Mouse (Mus musculus) heart, adult 11 months (tissue): ENCODE measurements around the gene Tagln2.

Experiments used
- DNase-seq: peaks from one replicate; pipeline ENCODE4 v3.0.0; 2022

The Tagln2 gene

DNA sequence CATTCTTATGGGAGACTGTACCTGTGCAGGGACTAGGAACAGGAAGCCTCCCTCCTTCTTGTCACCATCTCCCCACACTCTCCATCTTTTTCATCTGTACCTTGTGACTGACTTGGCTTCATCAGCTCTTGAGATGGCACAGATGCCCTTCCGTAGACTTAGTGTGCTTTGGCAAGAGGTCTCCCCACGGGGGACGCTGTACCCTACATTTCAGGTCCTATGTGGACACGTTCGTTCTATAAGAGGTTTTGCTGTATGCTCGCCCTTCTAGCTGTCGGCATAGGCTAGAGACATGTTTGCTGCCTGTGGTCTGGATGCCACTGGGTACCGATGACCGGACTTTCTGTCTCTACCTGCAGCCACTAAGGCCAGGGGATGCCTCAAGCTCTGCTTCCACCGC is 27.6 kb downstream of the Tagln2 start:
- peak; percentile 93 for DNase-seq

DNA sequence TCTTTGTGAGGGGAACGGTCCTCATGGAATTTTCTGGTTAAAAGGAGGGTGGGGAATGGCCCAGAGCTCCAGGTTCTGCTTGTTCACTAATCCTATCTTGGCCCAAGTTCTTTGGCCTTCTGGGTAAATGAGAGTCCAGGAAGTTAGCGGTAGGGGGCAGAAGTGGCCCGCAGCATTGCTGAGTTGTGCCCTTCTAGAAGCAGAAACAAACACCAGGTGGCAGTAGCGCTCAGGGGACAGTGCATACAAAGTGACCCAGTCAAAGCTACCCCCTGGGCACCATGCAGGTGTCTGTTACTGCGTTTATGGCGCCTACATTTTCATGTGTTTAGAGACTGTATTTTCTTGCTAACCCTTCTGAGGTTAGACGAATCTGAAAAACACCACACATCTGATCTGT is 28.9 kb downstream of the Tagln2 start:
- DNase-seq = peak; percentile 98

DNA sequence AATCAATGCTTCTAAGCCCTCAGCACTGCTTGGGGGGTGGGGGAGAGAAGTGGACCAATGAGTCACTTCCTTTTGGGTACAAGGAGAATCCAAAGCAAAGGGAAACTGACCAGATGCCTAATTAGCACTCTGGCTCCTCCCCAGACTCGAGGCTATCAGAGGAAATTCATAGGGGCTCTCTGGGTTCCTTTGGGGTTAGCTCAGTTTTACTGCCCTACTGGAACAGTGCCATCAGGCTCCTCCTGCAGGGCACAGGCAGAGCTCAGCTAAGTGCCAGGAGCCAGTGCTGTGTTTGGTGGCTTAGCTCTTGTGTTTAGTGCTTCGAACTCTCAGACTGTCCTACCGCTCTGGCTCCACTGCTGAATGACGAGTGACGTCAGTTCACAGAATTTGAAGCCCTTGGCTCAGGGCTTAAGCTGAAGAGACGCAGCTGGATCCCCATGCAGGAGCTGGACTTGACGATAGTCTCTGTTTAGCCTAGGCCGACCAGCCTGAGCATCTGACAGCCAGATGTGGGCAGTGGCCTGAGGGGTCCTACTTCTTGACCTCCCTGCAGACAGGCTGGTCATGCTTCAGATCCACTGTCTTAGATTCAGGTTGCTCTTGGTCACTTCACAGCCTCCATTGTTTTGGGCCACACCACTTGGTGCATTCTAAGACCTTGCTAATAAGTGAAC is 30.8 kb downstream of the Tagln2 start:
- DNase-seq = peak; percentile 92

DNA sequence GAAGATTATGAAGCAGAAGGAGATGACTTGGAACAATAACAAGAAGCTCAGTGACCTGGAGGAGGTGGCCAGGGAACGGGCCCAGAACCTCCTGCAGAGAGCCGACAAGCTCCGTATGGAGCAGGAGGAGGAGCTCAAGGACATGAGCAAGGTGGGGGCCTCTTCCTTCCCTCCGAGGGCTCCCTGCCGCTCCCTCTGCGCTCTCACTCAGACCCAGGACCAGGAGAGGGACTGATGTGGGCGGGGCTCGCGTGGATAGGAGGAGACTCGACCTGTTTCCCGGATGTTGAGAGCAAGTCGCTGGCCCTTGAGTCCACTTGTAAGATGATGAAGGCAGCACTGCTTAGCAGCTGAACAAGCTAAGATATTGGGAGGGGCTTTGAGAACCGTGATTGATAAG is 32.7 kb downstream of the Tagln2 start:
- DNase-seq = peak; percentile 96

DNA sequence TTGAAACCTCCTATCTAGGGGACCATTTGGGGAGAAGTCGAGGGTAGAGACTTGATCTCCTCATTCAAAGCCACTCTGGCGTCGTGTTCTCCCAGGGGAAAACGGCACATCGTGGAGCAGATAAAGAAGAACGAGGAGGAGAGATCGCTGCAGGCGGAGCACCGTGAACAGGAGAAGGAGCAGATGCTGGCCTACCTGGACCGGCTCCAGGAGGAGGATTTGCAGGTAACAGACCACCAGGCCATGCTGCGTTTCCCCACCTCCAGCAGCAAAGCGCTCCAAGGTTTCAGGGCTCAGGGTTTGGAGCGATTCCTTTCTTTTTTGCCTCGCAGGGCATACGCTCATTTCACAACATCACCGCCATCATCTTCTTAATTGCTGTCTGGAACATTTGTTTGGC is 35.3 kb downstream of the Tagln2 start:
- DNase-seq = no peak

DNA sequence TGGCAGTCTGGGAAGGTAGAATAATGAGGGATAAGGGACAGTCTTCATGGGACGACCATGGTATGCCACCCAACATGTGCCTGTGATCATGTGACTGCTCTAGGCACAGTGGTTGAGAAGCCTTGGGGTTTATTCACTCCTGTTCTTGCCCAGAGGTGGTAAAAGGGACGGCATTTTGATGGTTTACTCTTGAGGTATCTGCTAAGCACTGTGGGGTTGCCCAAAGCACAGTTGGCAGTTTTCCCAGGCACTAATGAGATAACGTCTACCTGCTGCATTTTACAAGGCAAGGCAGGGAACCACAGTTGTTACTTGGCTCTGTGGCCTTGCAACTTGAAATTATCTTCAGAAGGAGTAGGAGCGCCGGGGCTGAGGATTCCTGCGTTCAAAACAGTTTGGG is 40.0 kb downstream of the Tagln2 start:
- DNase-seq = no peak

DNA sequence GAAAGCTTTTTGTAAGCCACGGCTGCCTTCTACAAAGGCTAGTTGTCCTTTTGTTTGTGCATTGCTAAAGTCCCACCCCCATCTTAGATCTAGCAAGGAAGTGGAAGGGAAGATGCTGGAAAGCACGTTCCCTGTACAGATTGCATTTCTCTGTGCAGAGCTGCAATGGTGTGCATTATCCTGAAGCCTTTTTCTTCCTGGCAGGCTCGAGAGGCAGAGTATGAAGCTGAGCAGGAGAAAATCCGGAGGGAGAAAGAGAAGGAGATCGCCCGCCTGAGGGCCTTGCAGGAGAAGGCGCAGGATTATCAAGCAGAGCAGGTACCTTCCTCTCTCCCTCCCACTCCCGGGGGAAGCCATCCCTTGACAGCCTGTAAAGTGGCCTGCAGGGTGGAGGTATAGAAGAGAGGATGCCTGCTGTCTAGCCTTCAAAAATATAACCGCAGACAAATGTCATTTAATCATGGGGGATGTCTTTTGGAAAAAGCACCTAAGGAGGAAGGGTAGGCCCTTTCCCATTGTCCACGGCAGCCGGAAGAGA is 40.5 kb downstream of the Tagln2 start:
- DNase-seq = no peak

DNA sequence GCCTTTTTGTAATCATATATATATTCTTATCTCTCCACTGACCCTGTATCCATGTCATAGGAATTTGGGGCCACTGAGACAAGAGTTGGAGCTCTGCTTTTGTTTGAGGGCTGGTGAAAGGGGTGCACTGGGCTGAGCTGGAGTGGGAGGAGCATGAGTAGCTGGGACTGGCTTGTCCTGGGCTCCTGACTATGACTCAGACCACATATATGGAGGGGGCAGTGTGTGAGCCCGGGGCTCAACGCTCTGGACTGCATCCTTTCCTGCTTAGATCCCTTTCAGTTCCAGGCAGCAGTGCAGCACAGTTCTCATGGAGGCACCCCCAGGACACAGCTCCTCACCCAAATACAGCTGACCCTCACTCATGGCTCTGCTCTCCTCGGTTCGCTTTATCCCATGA is 46.2 kb downstream of the Tagln2 start:
- DNase-seq = no peak

DNA sequence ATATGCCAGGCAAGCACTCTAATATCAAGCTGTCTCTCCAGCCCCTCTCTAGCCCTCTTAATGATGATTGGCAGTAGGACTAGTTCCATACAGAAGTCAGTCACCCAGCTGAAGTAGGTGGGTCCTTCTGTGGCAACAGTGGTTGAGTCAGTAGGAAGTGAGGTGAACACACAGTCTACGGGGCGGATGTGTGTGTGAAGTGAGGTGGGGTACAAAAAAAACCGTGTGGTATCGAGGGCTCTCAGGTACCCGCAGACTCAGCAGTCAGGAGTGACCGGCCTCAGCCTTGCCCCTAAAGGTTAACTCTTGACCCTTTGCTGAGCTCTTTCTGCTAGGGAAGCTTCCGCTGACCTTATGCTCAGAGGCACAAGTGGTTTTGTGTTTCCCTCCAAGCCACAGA is 48.7 kb downstream of the Tagln2 start:
- DNase-seq = no peak

DNA sequence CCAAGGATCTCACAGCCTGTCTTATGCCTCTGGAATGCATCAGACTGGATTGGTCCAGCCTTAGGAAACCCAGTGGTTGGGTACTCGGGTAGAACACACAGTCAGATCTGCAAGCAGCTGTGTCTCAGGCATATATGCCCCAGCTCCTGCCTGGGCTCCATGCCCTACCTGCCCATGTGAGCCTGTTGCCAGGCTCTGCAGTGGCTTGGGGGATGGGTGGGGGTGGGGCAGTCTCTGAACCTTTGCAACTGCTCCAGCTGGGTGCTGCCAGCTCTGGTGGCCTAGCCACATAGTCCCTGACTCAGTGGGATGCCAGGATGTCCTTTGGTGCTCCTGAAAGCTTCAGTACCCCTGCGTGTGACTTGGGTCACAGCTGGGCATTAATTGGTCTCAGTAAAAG is 49.5 kb downstream of the Tagln2 start:
- no peak for DNase-seq

DNA sequence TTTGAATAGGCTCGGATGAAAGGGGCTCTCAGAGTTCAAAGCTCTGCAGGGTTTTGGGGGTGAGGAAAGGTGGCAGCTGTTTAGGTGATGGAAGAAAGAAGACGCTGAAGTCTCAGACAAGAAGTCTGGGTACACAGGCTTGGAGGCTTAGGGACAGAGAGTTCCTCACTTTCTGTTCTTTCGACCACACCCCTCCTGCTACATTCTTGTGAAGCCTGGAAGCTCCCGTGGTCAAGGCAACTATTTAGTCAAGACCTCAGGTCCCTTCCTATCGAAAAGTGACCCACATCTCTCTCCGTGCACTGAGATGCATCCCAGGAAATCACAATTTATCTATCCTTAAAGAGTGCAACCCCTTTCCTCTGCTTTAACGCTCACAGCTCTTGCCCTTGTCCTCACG is 49.9 kb downstream of the Tagln2 start:
- no peak for DNase-seq

DNA sequence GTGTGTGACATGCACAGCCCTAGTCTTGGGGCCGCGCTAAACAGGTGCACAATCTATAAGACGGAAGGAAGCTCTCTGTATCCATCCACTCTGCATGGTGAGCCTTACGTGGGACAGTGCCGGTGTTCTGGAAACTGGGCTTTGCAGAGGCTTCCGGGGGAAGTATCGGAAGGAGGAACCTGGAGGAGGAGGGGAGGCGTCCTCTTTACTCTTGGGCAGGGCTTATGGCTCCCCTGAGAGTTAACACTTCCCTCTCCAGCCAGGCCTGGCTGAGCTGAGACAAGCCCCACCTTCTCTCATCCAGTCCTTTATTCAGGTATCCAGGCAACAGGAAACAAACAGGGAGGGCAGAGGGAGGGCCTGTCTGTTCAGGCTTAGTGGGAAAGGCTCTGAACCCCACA is 50.7 kb downstream of the Tagln2 start:
- DNase-seq = peak; percentile 98

DNA sequence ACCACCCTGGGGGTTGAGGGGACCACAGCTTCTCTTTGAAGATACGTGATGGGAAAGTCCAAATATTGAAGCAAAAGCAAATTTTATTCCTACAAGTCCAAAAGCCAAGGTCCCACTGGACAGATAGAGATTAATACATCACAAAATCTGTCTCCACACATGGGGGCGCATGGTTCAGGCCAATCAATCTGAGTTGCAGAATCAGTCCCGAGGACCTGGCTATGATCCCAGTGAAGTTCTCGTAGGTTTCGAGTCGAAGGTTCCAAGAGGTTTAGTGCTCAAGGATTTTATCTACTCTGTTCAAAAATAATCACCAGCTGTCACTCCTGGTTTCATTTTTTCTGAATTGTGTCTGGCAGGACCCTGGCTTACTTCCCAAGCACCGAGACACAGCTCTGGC is 51.2 kb downstream of the Tagln2 start:
- no peak for DNase-seq

DNA sequence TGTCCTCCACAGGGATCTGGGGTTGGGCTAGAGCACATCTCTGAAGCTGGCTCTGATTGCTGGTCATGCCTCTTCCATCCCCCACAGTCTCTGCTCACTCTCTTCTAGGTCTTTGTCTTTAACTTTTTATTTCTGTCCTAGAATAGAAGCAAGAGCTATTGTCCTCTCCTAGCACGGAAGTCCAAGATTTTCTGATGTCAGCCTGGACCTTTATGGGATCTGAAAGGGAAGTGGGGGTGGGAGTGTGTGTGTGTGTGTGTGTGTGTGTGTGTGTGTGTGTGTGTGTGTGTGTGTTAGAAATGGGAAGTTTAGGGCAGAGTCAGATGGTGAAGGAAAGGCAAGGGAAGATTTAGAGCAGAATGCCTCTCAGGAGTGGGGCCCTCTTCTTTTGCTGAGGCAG is 52.8 kb downstream of the Tagln2 start:
- no peak for DNase-seq

DNA sequence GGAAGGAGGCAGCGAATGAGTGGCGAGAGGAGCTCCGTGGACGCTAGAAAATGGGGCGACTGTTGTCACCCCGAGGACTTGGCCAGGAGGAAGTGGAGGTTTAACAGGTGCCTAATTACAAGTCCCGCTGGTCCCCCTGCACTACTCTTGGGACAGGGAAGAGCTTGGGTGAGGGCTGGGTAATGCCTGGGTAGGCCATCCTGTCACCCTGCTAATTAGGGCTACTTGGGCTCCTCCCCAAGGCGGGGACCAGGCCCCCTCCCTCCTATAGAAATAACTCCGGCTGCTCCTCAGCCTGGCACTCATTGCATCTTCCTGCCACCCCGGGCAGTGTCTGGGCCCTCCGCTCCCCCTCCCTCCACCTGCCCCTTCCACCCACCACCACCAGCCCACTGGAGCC is 55.8 kb downstream of the Tagln2 start, which contains the start of gene Vsig8:
Vsig8 (plus strand) TSS at position 301 of the 400 bp plus-strand sequence.
- DNase-seq = no peak
